Mouse (Mus musculus): ENCODE measurements around the gene H2-Ab1. TPM values are rescaled to one million over a fixed set of nuclear protein-coding genes. Genes with fewer than 3 reads are reported as not detected.

Gene H2-Ab1
- polyA plus RNA-seq, 1 experiment from 2014 or later: 19.2 TPM

DNA sequence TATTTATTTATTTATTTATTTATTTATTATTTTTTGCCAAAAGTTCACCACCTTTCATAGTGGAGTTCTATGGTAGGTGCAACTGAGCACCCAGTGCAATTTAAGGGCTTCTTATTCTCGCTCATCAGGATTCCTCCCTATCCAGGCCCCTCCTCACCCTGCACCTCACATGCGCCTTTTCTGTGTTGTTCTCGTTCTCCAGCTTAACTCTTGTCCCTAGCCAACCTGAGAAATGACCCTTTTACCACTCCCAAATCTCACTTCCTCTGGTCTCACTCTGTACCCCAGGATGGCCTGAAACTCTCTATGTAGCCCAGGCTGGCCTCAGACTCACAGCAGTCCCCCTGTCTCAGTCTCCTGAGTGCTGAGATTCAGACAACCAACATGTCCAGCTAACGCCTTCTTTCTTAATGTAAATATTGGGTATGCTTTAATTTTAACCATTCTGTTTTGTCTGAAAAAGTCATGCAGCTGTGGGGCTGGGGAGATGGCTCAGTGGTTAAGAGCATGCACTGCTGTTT lies 44.2 kb downstream of the H2-Ab1 start:
- Histone ChIP-seq H3K4me1 (ENCODE audit: insufficient read depth, low read depth, low read length) (no peaks in the 10 kb centered on the region), H3K9ac (replicated peaks; ENCODE audit: low read depth) (no peak overlapping the region), H3K9me3 (ENCODE audit: low read length) (no peaks in the 10 kb centered on the region), H3K27ac (ENCODE audit: low read length) (no peak overlapping the region), H3K27me3 (replicated peaks; ENCODE audit: insufficient read depth, low read length) (no peaks in the 10 kb centered on the region), H3K4me3 (ENCODE audit: low read depth, low read length) (no peak overlapping the region), H3K4me2 (replicated peaks; ENCODE audit: low read depth, low read length) (no peak overlapping the region), H3K36me3 (ENCODE audit: insufficient read depth, low read length) (no peaks in the 10 kb centered on the region)
- WGBS: 80% methylated on average over 4 of the region's 4 CpGs
- TF ChIP-seq EP300 (IDR thresholded peaks at IDR 0.05) (no peak), CTCF (IDR thresholded peaks at IDR 0.05) (no peak)
- DNase-seq (ENCODE audit: low spot score): no peak
- ATAC-seq: no peak

DNA sequence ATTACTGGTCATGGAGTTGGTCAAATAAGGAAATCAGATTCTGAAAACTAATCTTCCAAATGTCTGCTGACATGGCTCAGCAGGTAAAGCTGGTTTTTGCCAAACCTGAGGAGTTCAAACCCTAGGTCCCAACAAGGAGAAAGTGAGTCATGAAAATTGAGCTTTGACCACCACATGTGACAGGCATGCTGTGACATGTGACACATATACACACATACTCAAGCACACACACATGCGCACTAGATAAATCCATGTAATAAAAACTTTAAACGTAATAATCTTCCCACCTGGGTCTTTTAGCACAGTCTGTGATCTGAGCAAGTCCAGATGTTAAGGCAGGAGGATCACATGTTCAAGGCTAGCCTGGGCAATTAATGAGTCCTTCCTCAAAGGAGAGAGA lies 46.3 kb downstream of the H2-Ab1 start:
- ATAC-seq (no peak), DNase-seq (ENCODE audit: low spot score) (no peak)
- H3K36me3 ChIP-seq (ENCODE audit: insufficient read depth, low read length): no peaks in the 10 kb centered on the region
- WGBS: 69% methylated on average over 2 of the region's 2 CpGs
- no peaks in the 10 kb centered on the region for H3K4me1 ChIP-seq (ENCODE audit: insufficient read depth, low read depth, low read length)
- no peaks in the 10 kb centered on the region for H3K27me3 ChIP-seq (replicated peaks; ENCODE audit: insufficient read depth, low read length)
- H3K9ac ChIP-seq (replicated peaks; ENCODE audit: low read depth): no peak overlapping the region
- no peak for TF ChIP-seq EP300 (IDR thresholded peaks at IDR 0.05)
- no peak for TF ChIP-seq CTCF (IDR thresholded peaks at IDR 0.05)
- no peak overlapping the region for H3K4me2 ChIP-seq (replicated peaks; ENCODE audit: low read depth, low read length)
- no peaks in the 10 kb centered on the region for H3K9me3 ChIP-seq (ENCODE audit: low read length)
- no peak overlapping the region for H3K27ac ChIP-seq (ENCODE audit: low read length)
- no peak overlapping the region for H3K4me3 ChIP-seq (ENCODE audit: low read depth, low read length)

DNA sequence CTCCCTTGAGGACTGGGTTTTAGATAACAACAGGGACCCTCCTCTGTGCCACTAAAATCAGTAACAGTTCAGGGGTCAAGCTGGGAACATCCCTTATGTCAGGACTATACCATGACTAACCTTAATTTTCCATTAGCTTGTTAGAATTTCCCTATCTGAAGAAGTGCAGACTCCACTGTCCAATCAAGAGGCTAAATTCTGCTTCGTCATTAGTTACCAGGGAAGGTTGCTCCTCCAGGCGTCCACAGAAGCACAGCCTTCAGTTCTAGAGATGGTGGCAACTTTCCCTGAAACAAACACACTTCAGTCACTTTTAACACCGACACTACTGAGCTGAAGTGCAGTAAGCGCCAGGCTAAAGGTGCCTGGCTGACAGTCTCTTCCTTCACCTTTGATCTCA lies 47.3 kb downstream of the H2-Ab1 start:
- TF ChIP-seq CTCF (IDR thresholded peaks at IDR 0.05) (no peak), EP300 (IDR thresholded peaks at IDR 0.05) (no peak)
- no peaks in the 10 kb centered on the region for H3K9me3 ChIP-seq (ENCODE audit: low read length)
- WGBS: 7% methylated on average over 4 of the region's 4 CpGs
- no peak overlapping the region for H3K27ac ChIP-seq (ENCODE audit: low read length)
- DNase-seq (ENCODE audit: low spot score) (peak; percentile 90), ATAC-seq (peak; percentile 76)
- no peaks in the 10 kb centered on the region for H3K27me3 ChIP-seq (replicated peaks; ENCODE audit: insufficient read depth, low read length)
- no peaks in the 10 kb centered on the region for H3K36me3 ChIP-seq (ENCODE audit: insufficient read depth, low read length)
- no peak overlapping the region for H3K9ac ChIP-seq (replicated peaks; ENCODE audit: low read depth)
- no peak overlapping the region for H3K4me3 ChIP-seq (ENCODE audit: low read depth, low read length)
- no peaks in the 10 kb centered on the region for H3K4me1 ChIP-seq (ENCODE audit: insufficient read depth, low read depth, low read length)
- H3K4me2 ChIP-seq (replicated peaks; ENCODE audit: low read depth, low read length): no peak overlapping the region

DNA sequence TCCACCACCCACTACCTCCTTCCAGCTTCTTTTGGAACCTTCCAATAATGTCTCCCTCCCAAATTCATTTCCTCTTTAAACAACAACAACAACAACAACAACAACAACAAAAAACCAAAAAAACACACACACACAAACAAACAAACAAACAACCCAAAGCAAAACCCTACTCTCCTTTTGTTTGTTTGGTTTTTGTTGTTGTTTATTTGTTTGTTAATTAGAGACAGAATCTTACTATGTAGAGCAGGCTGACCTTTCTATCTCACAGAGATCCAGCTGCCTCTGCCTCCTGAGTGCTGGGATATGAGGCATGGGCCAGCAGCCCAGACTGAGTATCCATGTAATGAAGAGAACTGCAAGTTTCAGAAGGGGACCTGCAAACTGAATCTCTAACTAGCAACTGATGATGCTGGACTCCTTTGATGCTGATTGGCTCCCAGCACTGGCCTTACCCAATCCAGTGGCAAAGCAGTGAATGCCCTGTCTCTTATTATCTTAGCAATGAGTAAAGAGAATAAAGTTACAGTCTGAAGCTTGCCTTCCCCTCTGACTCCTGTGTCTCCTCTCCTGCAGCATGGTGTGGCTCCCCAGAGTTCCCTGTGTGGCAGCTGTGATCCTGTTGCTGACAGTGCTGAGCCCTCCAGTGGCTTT lies 48.0 kb downstream of the H2-Ab1 start, which contains the start of gene H2-Eb1:
Gene H2-Eb1, plus strand, starts transcription at position 488 of the 651 bp plus-strand sequence.
- Histone ChIP-seq H3K4me3 (ENCODE audit: low read depth, low read length) (no peak within 1 kb of the TSS), H3K9ac (replicated peaks; ENCODE audit: low read depth) (no peak within 1 kb of the TSS), H3K27ac (ENCODE audit: low read length) (no peak within 1 kb of the TSS), H3K27me3 (replicated peaks; ENCODE audit: insufficient read depth, low read length) (no peaks in the 10 kb centered on the region), H3K36me3 (ENCODE audit: insufficient read depth, low read length) (no peaks in the 10 kb centered on the region), H3K9me3 (ENCODE audit: low read length) (no peaks in the 10 kb centered on the region), H3K4me1 (ENCODE audit: insufficient read depth, low read depth, low read length) (no peaks in the 10 kb centered on the region), H3K4me2 (replicated peaks; ENCODE audit: low read depth, low read length) (no peak within 1 kb of the TSS)
- ATAC-seq (peak; percentile 88), DNase-seq (ENCODE audit: low spot score) (peak; percentile 92)
- TF ChIP-seq CTCF (IDR thresholded peaks at IDR 0.05) (no peak), EP300 (IDR thresholded peaks at IDR 0.05) (no peak)

DNA sequence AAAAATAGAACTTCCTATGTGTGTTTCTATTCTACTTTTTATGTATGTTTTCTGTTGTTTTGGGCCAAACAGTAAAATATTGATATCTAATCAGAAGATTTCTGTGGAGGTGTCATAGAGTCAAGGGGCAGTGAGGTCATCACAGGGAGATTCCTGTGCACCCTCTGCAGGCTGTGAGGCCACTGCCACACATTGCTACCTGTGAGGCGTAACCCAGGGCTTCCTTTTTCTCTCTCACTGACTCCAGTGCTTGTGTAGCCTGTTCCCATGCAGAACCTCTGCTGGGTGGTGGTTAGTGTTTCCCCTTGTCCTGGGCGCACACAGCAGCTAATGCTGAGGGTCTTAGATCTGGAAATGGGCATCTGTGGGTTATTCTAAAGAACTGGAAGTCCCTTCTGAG lies 48.9 kb downstream of the H2-Ab1 start:
- 88% methylated on average over 2 of the region's 2 CpGs for WGBS

DNA sequence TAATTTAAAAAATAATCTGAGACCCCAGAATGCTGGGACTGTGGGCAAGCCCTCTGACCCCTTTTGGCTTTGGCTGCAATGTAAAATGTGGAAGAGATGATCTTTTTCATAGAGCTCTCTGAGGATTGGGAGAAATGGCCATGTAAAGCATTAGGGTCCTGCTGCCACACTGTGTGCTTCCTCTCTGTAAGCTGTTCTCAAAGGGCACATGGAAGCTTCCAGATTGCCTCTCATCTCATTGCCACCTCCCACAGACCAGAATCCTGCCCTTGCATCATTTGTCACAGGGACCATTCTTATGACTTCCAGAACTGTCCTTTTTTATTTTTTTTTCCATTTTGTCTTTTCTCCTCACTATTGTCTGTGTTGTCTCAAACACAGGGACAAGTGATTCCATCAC lies 49.7 kb downstream of the H2-Ab1 start:
- no peak for DNase-seq (ENCODE audit: low spot score)

More for the DNA sequence above, 48.9 kb downstream of the H2-Ab1 start:
- no peak for TF ChIP-seq EP300 (IDR thresholded peaks at IDR 0.05)
- TF ChIP-seq CTCF (IDR thresholded peaks at IDR 0.05): no peak
- no peak overlapping the region for H3K4me3 ChIP-seq (ENCODE audit: low read depth, low read length)
- H3K9me3 ChIP-seq (ENCODE audit: low read length): no peaks in the 10 kb centered on the region
- no peaks in the 10 kb centered on the region for H3K36me3 ChIP-seq (ENCODE audit: insufficient read depth, low read length)
- H3K4me2 ChIP-seq (replicated peaks; ENCODE audit: low read depth, low read length): no peak overlapping the region
- H3K4me1 ChIP-seq (ENCODE audit: insufficient read depth, low read depth, low read length): no peaks in the 10 kb centered on the region
- no peaks in the 10 kb centered on the region for H3K27me3 ChIP-seq (replicated peaks; ENCODE audit: insufficient read depth, low read length)
- no peak for ATAC-seq
- no peak overlapping the region for H3K9ac ChIP-seq (replicated peaks; ENCODE audit: low read depth)
- no peak for DNase-seq (ENCODE audit: low spot score)
- no peak overlapping the region for H3K27ac ChIP-seq (ENCODE audit: low read length)

More for the DNA sequence above, 49.7 kb downstream of the H2-Ab1 start:
- TF ChIP-seq EP300 (IDR thresholded peaks at IDR 0.05) (no peak), CTCF (IDR thresholded peaks at IDR 0.05) (no peak)
- no peak for ATAC-seq
- Histone ChIP-seq H3K27ac (ENCODE audit: low read length) (no peak overlapping the region), H3K9ac (replicated peaks; ENCODE audit: low read depth) (no peak overlapping the region), H3K36me3 (ENCODE audit: insufficient read depth, low read length) (no peaks in the 10 kb centered on the region), H3K9me3 (ENCODE audit: low read length) (no peaks in the 10 kb centered on the region), H3K4me2 (replicated peaks; ENCODE audit: low read depth, low read length) (no peak overlapping the region), H3K27me3 (replicated peaks; ENCODE audit: insufficient read depth, low read length) (no peaks in the 10 kb centered on the region), H3K4me1 (ENCODE audit: insufficient read depth, low read depth, low read length) (no peaks in the 10 kb centered on the region), H3K4me3 (ENCODE audit: low read depth, low read length) (no peak overlapping the region)
